In the genomic region with DNA sequence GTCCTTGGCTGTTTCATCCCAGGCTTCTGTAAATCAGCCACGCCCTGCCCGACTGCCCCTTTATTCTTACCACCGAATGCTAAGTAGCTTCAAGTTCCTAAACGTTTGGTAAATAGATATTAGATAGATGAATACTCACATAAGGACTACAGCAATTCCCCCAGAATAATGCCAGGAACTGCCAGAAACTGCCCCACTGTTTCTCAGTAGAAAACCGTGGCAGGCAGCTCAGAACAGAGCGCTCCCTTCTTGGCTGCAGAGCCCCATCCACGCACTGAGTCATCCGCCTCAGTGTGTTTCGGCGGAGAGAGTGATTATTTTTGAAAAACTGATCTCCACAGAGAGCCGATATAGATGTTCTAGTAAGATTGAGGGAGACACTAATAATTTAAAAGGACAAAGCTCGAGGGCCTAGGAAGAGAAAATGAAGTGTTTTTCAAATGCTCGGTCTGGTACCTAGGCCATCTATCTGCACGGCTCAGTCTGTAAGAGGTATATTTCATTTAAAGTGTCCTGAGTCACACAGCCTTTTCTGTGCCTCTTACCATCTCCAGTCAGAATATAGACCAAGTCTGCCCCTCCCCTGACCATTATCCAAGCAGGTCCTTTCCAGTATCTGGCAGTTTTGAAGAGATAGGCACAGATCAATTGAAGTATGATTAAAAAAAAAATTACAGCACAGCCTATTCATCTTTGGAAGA, we compare ENCODE assay signal across 8 mouse cellular contexts.
A peak's percentile ranks its signal among the peaks of the same experiment; 100 is the strongest.
DNase-seq lines count a peak whose midpoint lies in the region; ATAC-seq lines count a peak whose summit lies in the region.
"Had no signal": no experiment of that assay in that cellular context is flagged by ENCODE, and none has a peak within 500 bp of the region (broad histone marks: within the 10 kb centered on the region; RNA-seq: fewer than 3 reads in every experiment).

No protein-coding gene starts in this region.

- 0 out of 2 replicates have a peak, but pooled peaks have one; percentile 49 for ATAC-seq in hindbrain, embryonic 15.5 days (ENCODE audit: low FRiP score, low read depth)
- ATAC-seq in hindbrain, embryonic 11.5 days (ENCODE audit: low FRiP score): no peak
- ATAC-seq in monocyte, adult 5-6 weeks (replicated peaks; ENCODE audit: insufficient number of reproducible peaks, low FRiP score, low TSS enrichment, poor library complexity, severe bottlenecking): no peak

- 67% methylated on average over 14 of the region's 14 CpGs for WGBS in hindbrain, embryonic 15.5 days
- WGBS in hindbrain, embryonic 11.5 days: 81% methylated on average over 14 of the region's 14 CpGs

- no peak overlapping the region for H3K9ac ChIP-seq in hindbrain, embryonic 15.5 days
- H3K9ac ChIP-seq in hindbrain, embryonic 11.5 days (ENCODE audit: low read depth, low read length): no peak overlapping the region
- H3K9ac ChIP-seq: lung, embryonic 15.5 days had no signal

- no peaks in the 10 kb centered on the region for H3K9me3 ChIP-seq in hindbrain, embryonic 15.5 days
- H3K9me3 ChIP-seq in hindbrain, embryonic 11.5 days (ENCODE audit: control insufficient read depth, low read length): no peaks in the 10 kb centered on the region
- H3K9me3 ChIP-seq: lung, embryonic 15.5 days had no signal

- intact Hi-C loops in left cerebral cortex, postnatal 25 days (cut with DNase I): loop anchor here (5.0 kb wide), 1 partner anchor 39 kb away; no protein-coding TSS in a partner anchor

- H3K4me2 ChIP-seq in hindbrain, embryonic 15.5 days: no peak overlapping the region
- H3K4me2 ChIP-seq in hindbrain, embryonic 11.5 days (replicated peaks; ENCODE audit: low read depth, low read length): no peak overlapping the region
- H3K4me2 ChIP-seq: lung, embryonic 15.5 days had no signal

- no peaks in the 10 kb centered on the region for H3K4me1 ChIP-seq in hindbrain, embryonic 15.5 days (replicated peaks)
- no peaks in the 10 kb centered on the region for H3K4me1 ChIP-seq in hindbrain, embryonic 11.5 days (replicated peaks; ENCODE audit: control insufficient read depth, insufficient read depth, low read length)
- H3K4me1 ChIP-seq: lung, embryonic 15.5 days had no signal

- no peak for DNase-seq in hindbrain, embryonic 11.5 days (ENCODE audit: low spot score)
- DNase-seq in R1 (ENCODE audit: low read depth, low spot score): peak; percentile 38
- DNase-seq in frontal cortex, postnatal 36 days (ENCODE audit: low spot score in 2 of 2): peak; percentile 69 to 72
- DNase-seq in left cerebral cortex, postnatal 25 days (ENCODE audit: low spot score in 2 of 2): peak; percentile 61 to 87
- DNase-seq in thymus, postnatal 14 days: no peak

- no peak overlapping the region for H3K4me3 ChIP-seq in hindbrain, embryonic 15.5 days
- H3K4me3 ChIP-seq in hindbrain, embryonic 11.5 days (ENCODE audit: low read depth, low read length): no peak overlapping the region
- H3K4me3 ChIP-seq: lung, embryonic 15.5 days had no signal

- H3K36me3 ChIP-seq in hindbrain, embryonic 15.5 days: no peaks in the 10 kb centered on the region
- no peaks in the 10 kb centered on the region for H3K36me3 ChIP-seq in hindbrain, embryonic 11.5 days (ENCODE audit: control insufficient read depth, insufficient read depth, low read length)
- H3K36me3 ChIP-seq: lung, embryonic 15.5 days had no signal

- H3K27ac ChIP-seq in hindbrain, embryonic 15.5 days (replicated peaks): no peak overlapping the region
- H3K27ac ChIP-seq in hindbrain, embryonic 11.5 days (ENCODE audit: low read depth, low read length): no peak overlapping the region
- H3K27ac ChIP-seq: lung, embryonic 15.5 days had no signal

- H3K27me3 ChIP-seq in hindbrain, embryonic 15.5 days: no peaks in the 10 kb centered on the region
- no peaks in the 10 kb centered on the region for H3K27me3 ChIP-seq in hindbrain, embryonic 11.5 days (ENCODE audit: control insufficient read depth, insufficient read depth, low read length)
- H3K27me3 ChIP-seq: lung, embryonic 15.5 days had no signal

Comparison
In these comparisons a context has a peak if more than half of its experiments do, and no peak if none do; other contexts are left out.
1. DNase-seq: peak in R1 (single experiment), frontal cortex, postnatal 36 days (2 of 2) and left cerebral cortex, postnatal 25 days (2 of 2); none in hindbrain, embryonic 11.5 days (single experiment) and thymus, postnatal 14 days (single experiment).